Mouse (Mus musculus) R1 (cell line): ENCODE results near the gene Rab34.

Experiments used
- DNase-seq: peaks from one replicate; pipeline ENCODE4 v3.0.0-alpha.2; 2018; ENCODE audit warnings: low read depth, low spot score

The Rab34 gene

DNA sequence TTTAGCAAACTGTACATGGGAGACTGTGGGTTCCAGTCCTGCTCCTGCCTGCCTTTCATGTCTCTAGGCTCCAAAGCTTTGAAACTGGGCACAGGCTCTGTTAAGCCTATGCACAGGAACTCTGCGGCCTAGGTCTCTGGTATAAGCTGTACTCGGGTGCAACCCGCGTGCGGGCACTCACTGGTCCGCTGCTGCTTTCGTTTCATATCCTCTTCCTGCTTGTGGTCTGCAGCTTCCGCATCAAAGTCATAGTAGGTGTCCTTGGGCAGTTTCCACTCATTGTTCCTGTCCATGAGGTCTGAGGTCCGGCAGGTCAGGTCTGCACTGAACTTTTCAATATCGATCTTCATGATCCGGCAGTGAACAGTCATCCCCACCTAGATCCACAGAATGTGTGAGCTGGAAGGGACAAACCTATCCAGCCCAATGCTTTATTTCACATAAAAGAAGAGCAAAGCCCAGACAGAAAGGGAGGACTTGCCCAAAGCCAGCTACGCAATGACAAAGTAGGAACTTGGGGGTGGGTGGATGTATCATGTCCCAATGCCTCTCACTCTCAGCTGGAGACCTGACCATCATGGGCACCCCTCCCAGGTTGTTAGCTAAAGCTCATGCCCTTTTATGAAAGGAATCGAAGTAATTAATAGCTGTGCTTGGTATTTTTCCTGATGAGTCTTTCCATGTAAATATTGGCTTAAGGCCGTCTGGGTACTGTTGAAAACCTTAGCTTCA lies 25.0 kb downstream of the Rab34 start:
- DNase-seq: no peak

GRCm38 (mm10) chr11:78215709-78216317 lies 27.6 kb downstream of the Rab34 start:
- no peak for DNase-seq

DNA sequence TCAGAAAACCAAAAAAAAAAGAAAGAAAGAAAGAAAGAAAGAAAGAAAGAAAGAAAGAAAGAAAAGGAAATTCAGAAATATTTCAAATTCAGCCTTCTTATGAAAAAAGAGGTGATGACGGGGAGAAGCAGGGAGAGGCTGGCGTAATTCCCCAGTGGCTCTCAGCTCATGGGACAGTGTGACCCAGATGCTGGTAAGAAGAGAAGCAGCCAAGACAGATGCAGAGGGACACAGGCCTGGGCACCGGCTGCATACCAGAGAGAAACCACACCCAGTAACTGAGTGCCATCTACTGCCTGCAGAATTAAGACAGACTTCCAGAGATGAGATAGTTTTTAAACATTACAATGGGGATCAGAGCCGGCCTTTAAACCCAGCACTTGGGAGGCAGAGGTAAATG lies 35.4 kb downstream of the Rab34 start:
- no peak for DNase-seq

- no peak for DNase-seq
Observed at GRCm38 (mm10) chr11:78231518-78231917, 43.3 kb downstream of the Rab34 start.

DNA sequence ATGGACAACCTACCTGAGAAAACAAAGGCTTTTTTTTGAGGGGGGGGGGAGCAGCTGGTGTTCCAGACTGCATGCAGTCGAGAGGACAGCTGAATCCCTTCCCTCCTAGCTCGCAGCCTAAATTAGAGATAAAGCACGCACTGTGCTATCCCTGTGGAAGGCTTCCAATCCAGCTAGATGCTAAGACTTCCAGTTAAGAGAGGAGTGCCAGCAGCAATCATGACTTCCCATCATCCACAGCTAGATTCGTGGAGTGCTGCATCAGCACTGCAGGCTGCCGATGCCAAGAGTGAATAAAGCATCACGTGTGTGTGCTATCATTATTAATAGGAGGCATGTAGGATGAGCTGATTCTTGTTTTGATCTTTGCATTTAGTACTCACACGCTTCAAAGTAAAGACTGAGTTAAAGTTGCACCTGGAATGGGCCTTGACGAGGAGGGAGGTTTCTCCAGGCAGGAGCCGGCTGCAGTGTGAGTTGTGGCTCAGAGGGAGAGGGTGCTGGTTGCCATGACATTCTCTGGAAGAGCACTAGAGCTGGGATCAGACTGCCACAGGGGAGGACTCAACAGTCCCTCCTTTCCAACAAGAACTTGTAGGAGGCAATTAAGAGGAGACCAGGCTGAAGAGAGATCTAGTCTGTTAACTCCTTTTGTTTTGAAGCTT lies 52.1 kb downstream of the Rab34 start:
- peak; percentile 32 for DNase-seq
